Mouse (Mus musculus): ENCODE measurements around the gene Gne. TPM values are rescaled to one million over a fixed set of nuclear protein-coding genes. Genes with fewer than 3 reads are reported as not detected.

The Gne gene
- polyA plus RNA-seq, 1 experiment from 2014 or later, result 27.3 TPM

DNA sequence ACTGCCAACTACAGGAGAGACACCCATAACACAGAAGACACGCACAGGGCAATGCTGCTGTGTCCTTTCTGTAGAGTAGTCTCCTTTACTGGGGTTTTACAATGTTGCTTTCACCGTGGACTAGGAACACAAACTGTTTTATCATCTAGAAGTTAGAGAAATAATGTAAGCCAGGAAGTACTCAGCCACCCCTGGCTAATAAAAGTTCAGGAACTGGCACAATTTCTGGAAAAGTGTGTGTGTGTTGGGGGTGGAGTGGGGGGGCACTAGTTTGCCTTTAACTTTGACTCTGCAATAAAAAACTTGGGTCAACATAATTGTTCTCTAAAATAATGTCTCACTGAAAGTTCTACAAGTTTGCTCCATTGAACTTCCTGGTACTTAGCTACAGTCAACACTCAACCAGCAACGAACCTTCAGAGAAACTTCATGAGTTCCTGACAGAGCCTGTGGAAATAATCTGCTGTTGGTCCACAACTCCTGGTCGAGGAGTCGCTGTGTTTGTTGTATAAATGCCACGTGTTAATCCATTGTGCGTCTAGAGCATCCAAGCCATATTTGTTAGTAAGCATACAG, 5.5 kb downstream of the Gne start:
- H3K4me3 ChIP-seq (ENCODE audit: low read length), result no peak overlapping the region
- H3K9ac ChIP-seq (ENCODE audit: low read depth, low read length), result no peak overlapping the region
- whole genome bisulfite sequencing, result 88% methylated on average over 7 of the region's 7 CpGs
- H3K27me3 ChIP-seq (replicated peaks; ENCODE audit: control insufficient read depth, insufficient read depth, low read length), result no peaks in the 10 kb centered on the region
- no peaks in the 10 kb centered on the region for H3K9me3 ChIP-seq (ENCODE audit: control insufficient read depth, low read length)
- H3K4me2 ChIP-seq (ENCODE audit: low read length), result no peak overlapping the region
- H3K27ac ChIP-seq (ENCODE audit: low read depth, low read length), result no peak overlapping the region
- no peak for ATAC-seq
- H3K4me1 ChIP-seq (ENCODE audit: control insufficient read depth, insufficient read depth, low read depth, low read length), result peaks cover 1% of the 10 kb centered on the region
- no peaks in the 10 kb centered on the region for H3K36me3 ChIP-seq (ENCODE audit: control insufficient read depth, insufficient read depth, low read length)

DNA sequence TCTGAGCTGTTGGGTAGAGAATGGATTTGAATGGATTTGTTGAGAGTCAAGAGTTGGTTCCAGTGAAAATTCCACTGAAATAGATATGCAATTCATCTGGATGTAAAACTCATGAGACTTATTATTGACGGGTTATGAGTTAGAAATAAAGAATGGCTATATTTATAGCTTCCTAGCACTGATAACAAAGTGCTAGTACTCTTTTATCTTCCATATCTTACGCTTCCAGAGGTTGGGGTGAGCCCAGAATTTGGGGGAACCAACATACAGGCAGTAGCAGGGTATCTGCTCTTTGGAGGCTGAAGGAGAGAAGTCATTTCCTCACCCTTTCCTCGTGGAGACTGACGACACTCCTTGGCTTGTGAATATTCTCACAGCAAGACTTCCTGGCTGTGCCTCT, 9.6 kb downstream of the Gne start:
- Histone ChIP-seq H3K36me3 (ENCODE audit: control insufficient read depth, insufficient read depth, low read length) (no peaks in the 10 kb centered on the region), H3K27me3 (replicated peaks; ENCODE audit: control insufficient read depth, insufficient read depth, low read length) (no peaks in the 10 kb centered on the region), H3K9me3 (ENCODE audit: control insufficient read depth, low read length) (no peaks in the 10 kb centered on the region), H3K4me1 (ENCODE audit: control insufficient read depth, insufficient read depth, low read depth, low read length) (peaks cover 18% of the 10 kb centered on the region), H3K4me3 (ENCODE audit: low read length) (no peak overlapping the region), H3K27ac (ENCODE audit: low read depth, low read length) (no peak overlapping the region), H3K4me2 (ENCODE audit: low read length) (no peak overlapping the region), H3K9ac (ENCODE audit: low read depth, low read length) (no peak overlapping the region)
- no peak for ATAC-seq
- WGBS, result 78% methylated on average over 4 of the region's 4 CpGs

- ATAC-seq, result no peak
- Histone ChIP-seq H3K27ac (ENCODE audit: low read depth, low read length) (no peak overlapping the region), H3K36me3 (ENCODE audit: control insufficient read depth, insufficient read depth, low read length) (no peaks in the 10 kb centered on the region), H3K9me3 (ENCODE audit: control insufficient read depth, low read length) (no peaks in the 10 kb centered on the region), H3K4me1 (ENCODE audit: control insufficient read depth, insufficient read depth, low read depth, low read length) (peaks cover 18% of the 10 kb centered on the region), H3K4me2 (ENCODE audit: low read length) (no peak overlapping the region), H3K9ac (ENCODE audit: low read depth, low read length) (no peak overlapping the region), H3K27me3 (replicated peaks; ENCODE audit: control insufficient read depth, insufficient read depth, low read length) (no peaks in the 10 kb centered on the region), H3K4me3 (ENCODE audit: low read length) (no peak overlapping the region)
- 85% methylated on average over 3 of the region's 3 CpGs for WGBS
Observed at GRCm38 (mm10) chr4:44073799-44074198, 10.2 kb downstream of the Gne start.

DNA sequence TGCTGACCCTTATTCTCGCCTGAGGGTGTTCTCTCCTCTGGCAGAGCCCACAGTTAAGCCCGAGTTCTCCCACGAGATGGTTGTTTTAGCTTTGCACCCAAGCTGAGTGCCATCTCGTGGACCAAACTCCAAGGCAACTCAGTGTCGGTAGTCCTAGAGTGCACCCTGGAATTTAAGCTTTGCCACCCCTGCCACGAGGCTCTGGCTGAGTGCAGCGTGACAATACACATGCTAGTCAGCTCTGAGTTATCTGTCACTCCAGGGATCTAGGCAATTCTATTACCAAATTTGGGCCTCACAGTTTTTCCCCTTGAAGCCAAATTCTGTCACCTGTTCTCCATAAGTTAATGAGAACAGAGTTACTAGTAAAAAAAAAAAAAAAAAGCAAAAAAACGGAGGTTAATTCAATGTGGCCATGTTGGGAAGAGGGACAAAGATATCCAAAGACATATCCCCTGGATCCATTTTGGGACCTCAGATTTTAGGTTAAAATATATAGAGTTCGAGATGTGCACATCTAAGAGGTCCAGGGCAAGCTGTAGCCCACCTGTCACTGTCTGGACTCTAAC, 11.0 kb downstream of the Gne start:
- Histone ChIP-seq H3K9me3 (ENCODE audit: control insufficient read depth, low read length) (no peaks in the 10 kb centered on the region), H3K4me1 (ENCODE audit: control insufficient read depth, insufficient read depth, low read depth, low read length) (peaks cover 18% of the 10 kb centered on the region), H3K27me3 (replicated peaks; ENCODE audit: control insufficient read depth, insufficient read depth, low read length) (no peaks in the 10 kb centered on the region), H3K9ac (ENCODE audit: low read depth, low read length) (peak overlapping the region; percentile 89), H3K36me3 (ENCODE audit: control insufficient read depth, insufficient read depth, low read length) (no peaks in the 10 kb centered on the region), H3K4me3 (ENCODE audit: low read length) (peak overlapping the region; percentile 87), H3K27ac (ENCODE audit: low read depth, low read length) (peak overlapping the region; percentile 84), H3K4me2 (ENCODE audit: low read length) (peak overlapping the region; percentile 78)
- ATAC-seq, result peak; percentile 77
- WGBS, result 12% methylated on average over 9 of the region's 9 CpGs

DNA sequence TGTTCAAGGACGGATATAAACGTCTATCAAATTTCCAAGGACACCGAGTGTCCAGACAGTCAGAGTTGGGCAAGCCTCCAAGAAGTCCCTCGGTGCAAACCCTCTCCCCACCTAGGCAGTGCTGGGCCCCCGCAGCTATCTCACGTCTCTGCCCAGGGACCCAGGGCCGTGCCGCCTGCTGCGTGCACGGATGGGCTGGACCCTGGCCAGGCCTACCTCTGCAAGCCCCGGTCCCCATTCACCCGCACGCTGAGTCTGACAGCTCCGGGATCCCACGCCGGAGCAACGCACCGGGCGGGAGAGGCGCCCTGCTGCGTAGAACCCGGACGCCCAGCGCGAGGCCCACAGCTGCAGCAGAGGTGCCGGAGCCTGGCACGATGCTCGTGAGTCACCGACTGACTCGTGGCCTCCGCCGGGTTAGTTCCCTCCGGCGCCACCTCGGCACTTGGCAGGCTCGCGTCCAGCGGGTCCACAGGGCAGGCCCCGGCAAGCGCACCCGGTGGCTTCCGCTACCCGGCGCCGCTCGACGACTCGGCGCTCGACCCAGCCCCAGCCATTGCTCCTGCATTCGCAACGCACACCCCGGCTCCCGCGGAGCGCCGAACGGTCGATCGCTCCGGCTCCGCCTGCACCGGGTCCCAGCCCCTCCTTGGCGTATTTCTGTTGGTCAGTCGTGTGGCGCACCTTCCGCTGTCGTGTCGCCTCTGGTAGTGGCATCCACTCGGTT, 11.7 kb downstream of the Gne start:
- Histone ChIP-seq H3K4me2 (ENCODE audit: low read length) (peak overlapping the region; percentile 78), H3K4me1 (ENCODE audit: control insufficient read depth, insufficient read depth, low read depth, low read length) (peaks cover 18% of the 10 kb centered on the region), H3K27ac (ENCODE audit: low read depth, low read length) (peak overlapping the region; percentile 84), H3K4me3 (ENCODE audit: low read length) (peak overlapping the region; percentile 87), H3K36me3 (ENCODE audit: control insufficient read depth, insufficient read depth, low read length) (no peaks in the 10 kb centered on the region), H3K27me3 (replicated peaks; ENCODE audit: control insufficient read depth, insufficient read depth, low read length) (no peaks in the 10 kb centered on the region), H3K9me3 (ENCODE audit: control insufficient read depth, low read length) (no peaks in the 10 kb centered on the region), H3K9ac (ENCODE audit: low read depth, low read length) (peak overlapping the region; percentile 89)
- WGBS, result under 1% methylated on average over 70 of the region's 70 CpGs
- peak; percentile 99 for ATAC-seq

DNA sequence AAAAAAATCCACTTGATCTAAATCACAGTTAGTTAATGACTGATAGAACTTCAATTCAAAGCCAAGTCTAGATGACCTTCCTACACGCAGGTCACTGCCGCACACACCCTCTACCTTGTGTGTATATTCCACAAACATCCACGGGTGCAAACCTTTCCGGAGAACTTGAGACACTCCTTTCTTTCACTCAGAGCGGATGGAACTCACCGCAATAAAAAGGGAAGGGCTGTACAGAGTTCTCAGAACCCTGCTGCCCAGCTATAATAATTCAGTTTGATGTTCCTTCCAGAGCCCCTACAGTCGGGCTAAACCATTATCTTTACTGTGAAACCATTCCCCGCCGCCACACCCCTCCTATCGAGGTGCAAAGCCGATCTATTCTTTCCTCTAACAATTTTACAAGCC, 12.2 kb downstream of the Gne start:
- no peak for ATAC-seq
- Histone ChIP-seq H3K4me1 (ENCODE audit: control insufficient read depth, insufficient read depth, low read depth, low read length) (peaks cover 18% of the 10 kb centered on the region), H3K27me3 (replicated peaks; ENCODE audit: control insufficient read depth, insufficient read depth, low read length) (no peaks in the 10 kb centered on the region), H3K27ac (ENCODE audit: low read depth, low read length) (peak overlapping the region; percentile 84), H3K4me3 (ENCODE audit: low read length) (peak overlapping the region; percentile 87), H3K9me3 (ENCODE audit: control insufficient read depth, low read length) (no peaks in the 10 kb centered on the region), H3K36me3 (ENCODE audit: control insufficient read depth, insufficient read depth, low read length) (no peaks in the 10 kb centered on the region), H3K9ac (ENCODE audit: low read depth, low read length) (peak overlapping the region; percentile 89), H3K4me2 (ENCODE audit: low read length) (peak overlapping the region; percentile 78)
- 8% methylated on average over 11 of the region's 11 CpGs for WGBS

DNA sequence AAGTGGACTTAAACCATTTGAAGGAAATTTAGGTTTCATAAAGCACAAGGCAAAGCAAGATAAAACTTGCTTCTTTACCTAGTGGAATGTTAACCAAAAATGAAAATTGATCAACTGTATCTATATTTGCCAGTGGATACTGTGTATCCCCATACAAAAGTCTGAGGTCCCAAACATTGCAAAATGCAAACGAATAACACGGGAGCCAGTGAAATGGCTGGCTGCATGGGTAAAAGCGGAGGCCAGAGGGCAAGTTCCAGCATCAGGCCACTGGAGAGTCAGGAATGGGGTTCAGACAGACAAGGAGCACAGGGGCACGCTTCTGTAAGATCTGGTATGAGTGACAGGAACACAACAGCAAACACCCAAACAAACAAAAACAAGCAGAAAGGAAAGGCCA, 13.3 kb downstream of the Gne start:
- no peak for ATAC-seq
- peak overlapping the region; percentile 78 for H3K4me2 ChIP-seq (ENCODE audit: low read length)
- H3K9me3 ChIP-seq (ENCODE audit: control insufficient read depth, low read length), result no peaks in the 10 kb centered on the region
- H3K9ac ChIP-seq (ENCODE audit: low read depth, low read length), result peak overlapping the region; percentile 25
- H3K4me1 ChIP-seq (ENCODE audit: control insufficient read depth, insufficient read depth, low read depth, low read length), result peaks cover 18% of the 10 kb centered on the region
- WGBS, result 54% methylated on average over 4 of the region's 4 CpGs
- no peaks in the 10 kb centered on the region for H3K36me3 ChIP-seq (ENCODE audit: control insufficient read depth, insufficient read depth, low read length)
- peak overlapping the region; percentile 87; the same call in 1 of the 2 replicates for H3K4me3 ChIP-seq (ENCODE audit: low read length)
- H3K27me3 ChIP-seq (replicated peaks; ENCODE audit: control insufficient read depth, insufficient read depth, low read length), result no peaks in the 10 kb centered on the region
- H3K27ac ChIP-seq (ENCODE audit: low read depth, low read length), result no peak overlapping the region

DNA sequence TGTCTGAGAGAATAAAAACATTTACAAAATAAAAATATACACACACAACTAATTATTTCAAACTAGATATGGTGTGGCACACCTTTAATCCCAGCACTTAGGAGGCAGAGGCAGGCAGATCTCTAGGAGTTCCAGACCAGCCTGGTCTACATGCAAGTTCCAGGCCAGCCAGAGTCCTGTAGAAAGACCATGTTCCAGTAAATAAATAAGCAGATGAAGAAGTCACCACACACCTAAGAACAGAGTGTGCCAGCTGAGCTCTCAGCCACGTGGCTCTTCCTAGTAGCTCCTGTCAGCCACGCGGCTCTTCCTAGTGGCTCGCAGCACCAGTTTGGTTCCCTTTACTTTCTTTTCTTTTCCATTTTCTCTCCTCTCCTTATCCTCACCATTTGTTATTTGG, 14.6 kb downstream of the Gne start:
- no peak overlapping the region for H3K27ac ChIP-seq (ENCODE audit: low read depth, low read length)
- H3K27me3 ChIP-seq (replicated peaks; ENCODE audit: control insufficient read depth, insufficient read depth, low read length), result no peaks in the 10 kb centered on the region
- no peak for ATAC-seq
- no peaks in the 10 kb centered on the region for H3K9me3 ChIP-seq (ENCODE audit: control insufficient read depth, low read length)
- no peak overlapping the region for H3K4me2 ChIP-seq (ENCODE audit: low read length)
- 90% methylated on average over 4 of the region's 4 CpGs for WGBS
- no peaks in the 10 kb centered on the region for H3K36me3 ChIP-seq (ENCODE audit: control insufficient read depth, insufficient read depth, low read length)
- H3K9ac ChIP-seq (ENCODE audit: low read depth, low read length), result no peak overlapping the region
- peaks cover 21% of the 10 kb centered on the region for H3K4me1 ChIP-seq (ENCODE audit: control insufficient read depth, insufficient read depth, low read depth, low read length)
- no peak overlapping the region for H3K4me3 ChIP-seq (ENCODE audit: low read length)

DNA sequence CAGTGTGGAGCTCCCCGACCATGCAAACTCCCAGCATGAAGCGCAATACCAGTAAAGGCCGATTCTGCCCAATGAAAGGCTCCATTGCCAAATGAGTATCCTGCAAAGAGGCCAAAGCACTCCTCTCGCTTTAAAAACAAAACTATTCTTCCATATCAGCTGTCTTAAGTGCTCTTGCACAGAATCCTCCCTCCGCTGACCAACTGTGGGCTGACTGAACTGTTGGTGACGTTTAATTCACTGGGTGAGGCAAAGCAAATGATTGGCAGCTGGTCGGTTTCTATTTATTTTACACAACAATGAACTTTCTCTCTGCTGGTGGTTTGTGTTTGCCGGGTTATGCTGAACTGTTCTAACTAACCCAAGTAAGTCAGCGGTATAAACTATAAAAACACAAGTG, 15.2 kb downstream of the Gne start:
- WGBS, result 26% methylated on average over 9 of the region's 9 CpGs
- Histone ChIP-seq H3K4me1 (ENCODE audit: control insufficient read depth, insufficient read depth, low read depth, low read length) (peaks cover 21% of the 10 kb centered on the region), H3K9ac (ENCODE audit: low read depth, low read length) (no peak overlapping the region), H3K9me3 (ENCODE audit: control insufficient read depth, low read length) (no peaks in the 10 kb centered on the region), H3K4me3 (ENCODE audit: low read length) (no peak overlapping the region), H3K27ac (ENCODE audit: low read depth, low read length) (no peak overlapping the region), H3K27me3 (replicated peaks; ENCODE audit: control insufficient read depth, insufficient read depth, low read length) (no peaks in the 10 kb centered on the region), H3K4me2 (ENCODE audit: low read length) (no peak overlapping the region), H3K36me3 (ENCODE audit: control insufficient read depth, insufficient read depth, low read length) (no peaks in the 10 kb centered on the region)
- no peak for ATAC-seq

Measured in hindbrain, embryonic 16.5 days (tissue).